Mouse (Mus musculus) brain, embryonic 18.5 days (tissue): ENCODE results near the gene Cldn20.

Experiments used
- DNase-seq: peaks from one replicate; pipeline ENCODE4 v3.0.0-alpha.2; 2012; ENCODE audit warnings: low read depth, low spot score

The Cldn20 gene

DNA sequence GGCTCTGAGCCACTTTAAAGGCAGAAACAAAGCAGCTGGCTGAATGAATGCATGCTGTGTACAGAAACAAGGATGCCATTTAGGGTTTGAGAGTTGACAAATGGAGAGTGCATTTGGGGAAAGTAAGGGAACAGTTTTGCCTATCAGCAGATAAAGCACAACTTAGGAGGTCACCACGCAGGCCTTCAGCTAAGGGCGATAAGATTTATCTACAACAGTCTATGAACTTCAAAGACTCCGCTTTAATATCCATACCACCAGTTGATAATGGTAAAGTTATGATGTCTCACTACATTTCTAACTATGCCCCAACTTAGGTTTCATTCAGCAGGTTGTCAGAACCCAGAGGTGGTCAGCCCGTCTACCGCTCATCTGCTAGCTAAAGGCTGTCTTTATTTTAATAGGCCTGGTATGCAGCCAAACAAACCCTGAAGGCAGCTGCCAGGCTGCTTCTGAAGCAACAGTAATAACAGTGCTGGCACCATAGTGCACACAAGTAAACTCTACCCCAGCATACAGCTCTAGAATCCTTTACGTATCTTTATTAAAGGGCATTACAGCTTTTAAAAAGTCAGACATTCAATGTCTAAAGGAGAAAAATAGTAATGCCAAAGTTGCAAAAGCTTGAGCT is 4.4 kb upstream of the Cldn20 start:
- DNase-seq = no peak

DNA sequence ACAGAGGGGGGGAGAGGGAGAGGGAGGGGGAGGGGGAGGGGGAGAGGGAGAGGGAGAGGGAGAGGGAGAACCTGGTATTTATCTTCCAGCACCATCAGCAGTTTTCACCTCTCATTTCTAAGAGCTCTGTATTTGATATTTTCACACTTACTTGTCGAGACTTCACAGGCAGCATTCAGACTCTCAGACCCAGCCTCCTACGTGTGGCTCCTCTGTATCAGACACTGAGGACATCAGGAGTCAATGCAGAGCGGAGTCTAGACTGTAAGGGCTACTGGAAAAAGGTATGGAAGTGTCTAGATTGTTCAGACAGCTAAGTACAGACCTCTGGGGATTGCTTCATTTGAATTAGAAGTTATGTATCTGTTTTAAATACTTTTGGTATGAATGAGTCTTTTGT is 2.8 kb upstream of the Cldn20 start:
- no peak for DNase-seq

- no peak for DNase-seq
Measured at GRCm38 (mm10) chr17:3530549-3530948, 1.8 kb upstream of the Cldn20 start.

- no peak for DNase-seq
Measured at GRCm38 (mm10) chr17:3531641-3532040, 713 bp upstream of the Cldn20 start.

DNA sequence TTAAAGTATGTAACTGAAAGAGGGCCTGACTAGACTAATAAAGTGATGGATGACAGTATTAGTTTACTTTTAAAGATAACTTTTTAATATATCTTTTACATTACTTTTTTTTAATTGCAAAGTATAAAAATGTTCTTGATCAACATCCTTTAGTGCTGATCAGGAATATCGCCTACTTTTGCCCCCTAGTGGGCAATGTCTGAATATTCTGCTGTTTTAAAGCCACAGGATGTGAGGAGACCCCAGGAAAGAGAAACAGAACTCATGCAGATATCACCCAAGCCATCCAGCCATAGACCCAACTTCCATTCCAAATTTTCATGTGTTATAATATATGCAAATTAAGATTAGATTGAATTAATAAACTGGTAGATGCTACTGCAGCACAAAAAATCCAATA is 1.1 kb downstream of the Cldn20 start:
- DNase-seq = no peak

- DNase-seq = no peak
Measured at GRCm38 (mm10) chr17:3540304-3540703, 8.0 kb downstream of the Cldn20 start.

- DNase-seq = no peak
Measured at GRCm38 (mm10) chr17:3541033-3541432, 8.7 kb downstream of the Cldn20 start.

- no peak for DNase-seq
Measured at GRCm38 (mm10) chr17:3547725-3548124, 15.4 kb downstream of the Cldn20 start.

- DNase-seq = no peak
Measured at GRCm38 (mm10) chr17:3556251-3556650, 23.9 kb downstream of the Cldn20 start.

- peak; percentile 98 for DNase-seq
Measured at GRCm38 (mm10) chr17:3557331-3558311, 25.3 kb downstream of the Cldn20 start, which contains the start of gene Tfb1m. Tfb1m (minus strand) TSS chr17:3557781.

DNA sequence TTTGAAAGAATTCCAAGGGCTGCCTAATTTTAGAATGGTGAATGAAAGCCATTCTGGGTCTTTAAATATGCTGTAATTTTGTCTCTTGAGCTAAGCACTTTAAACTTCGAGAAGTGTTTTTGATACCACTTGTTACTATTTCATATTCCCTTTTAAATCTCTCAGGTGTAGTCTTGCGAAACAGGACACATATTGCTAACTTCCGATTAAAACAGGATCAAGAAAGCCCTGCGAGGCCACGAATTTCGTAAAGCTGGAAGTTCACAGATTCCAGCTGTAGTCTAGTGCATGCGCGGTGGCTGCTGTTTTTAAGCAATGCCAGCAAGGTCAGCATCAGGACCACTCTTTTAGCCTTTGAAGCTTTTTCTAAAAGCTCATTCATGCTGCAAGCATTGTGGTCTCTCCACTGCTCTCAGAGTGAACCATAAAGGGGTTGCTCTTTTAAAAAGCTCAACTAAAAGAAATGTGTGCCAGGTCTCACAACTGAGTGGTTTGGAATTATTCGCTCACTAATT is 26.1 kb downstream of the Cldn20 start:
- DNase-seq = no peak

DNA sequence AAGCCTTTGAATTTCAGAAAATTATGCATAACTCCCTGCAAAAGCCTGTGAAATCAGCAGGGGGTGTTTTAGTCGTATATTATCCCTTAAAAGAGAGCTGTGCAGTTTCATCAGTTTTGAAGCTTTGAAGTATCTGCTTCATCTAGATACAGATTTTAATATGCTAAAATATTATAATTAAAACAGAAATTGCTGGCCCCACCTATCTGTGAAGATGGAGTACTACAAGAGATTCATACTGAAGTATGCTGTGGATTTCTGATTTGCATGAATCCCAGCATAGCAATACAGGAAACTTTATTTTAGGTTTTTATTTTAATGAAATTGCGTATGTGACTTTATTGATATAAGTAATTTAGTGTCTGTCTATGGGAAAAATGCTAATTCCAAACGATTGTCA is 28.2 kb downstream of the Cldn20 start:
- no peak for DNase-seq

GRCm38 (mm10) chr17:3562405-3562804 is 30.1 kb downstream of the Cldn20 start:
- DNase-seq = no peak

DNA sequence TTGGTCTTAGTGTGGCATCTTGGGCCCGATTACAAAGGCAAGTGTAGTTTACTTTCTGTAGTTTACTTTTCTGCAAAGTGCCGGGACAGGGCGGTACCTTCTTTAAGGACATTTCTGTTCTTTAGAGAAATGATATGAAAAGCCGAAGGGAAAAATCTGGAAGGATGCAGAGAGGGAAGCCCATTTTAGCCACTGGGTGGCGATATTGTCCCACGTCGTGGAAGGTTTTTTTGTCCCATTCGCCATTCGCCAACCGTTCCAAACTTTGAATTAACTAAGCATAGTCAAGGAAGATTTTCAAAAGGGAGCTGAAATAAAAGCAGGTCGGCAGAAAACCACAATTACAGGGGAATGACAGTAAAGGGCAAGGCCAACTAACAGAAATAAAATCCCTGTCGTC is 38.5 kb downstream of the Cldn20 start:
- DNase-seq = peak; percentile 67
